Mouse (Mus musculus) telencephalon, adult 2 months (tissue): ENCODE measurements around the gene Suds3.

Experiments used
- DNase-seq: peaks from one replicate; pipeline ENCODE4 v3.0.0-alpha.2; 2011; ENCODE audit warnings: low read depth, low spot score

The Suds3 gene

DNA sequence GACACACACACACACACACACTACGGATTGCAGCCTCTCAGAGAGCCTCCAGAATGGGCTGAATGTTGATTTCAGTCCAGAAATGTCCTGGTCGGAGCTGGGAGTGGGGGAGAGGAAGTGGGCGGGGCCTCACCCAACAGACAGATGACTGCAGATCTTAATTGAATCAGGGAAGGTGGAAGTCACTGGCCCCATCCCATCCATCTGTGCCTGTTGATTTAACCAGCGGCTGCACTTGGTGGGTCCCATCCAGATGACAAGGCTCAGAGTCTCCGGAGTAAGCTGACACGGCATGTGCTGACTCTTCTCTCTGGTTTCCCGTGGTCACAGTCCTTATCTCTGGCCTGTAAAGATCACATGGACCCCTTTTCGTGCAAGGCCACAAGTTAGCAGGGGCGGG, 20.0 kb upstream of the Suds3 start:
- DNase-seq: no peak

DNA sequence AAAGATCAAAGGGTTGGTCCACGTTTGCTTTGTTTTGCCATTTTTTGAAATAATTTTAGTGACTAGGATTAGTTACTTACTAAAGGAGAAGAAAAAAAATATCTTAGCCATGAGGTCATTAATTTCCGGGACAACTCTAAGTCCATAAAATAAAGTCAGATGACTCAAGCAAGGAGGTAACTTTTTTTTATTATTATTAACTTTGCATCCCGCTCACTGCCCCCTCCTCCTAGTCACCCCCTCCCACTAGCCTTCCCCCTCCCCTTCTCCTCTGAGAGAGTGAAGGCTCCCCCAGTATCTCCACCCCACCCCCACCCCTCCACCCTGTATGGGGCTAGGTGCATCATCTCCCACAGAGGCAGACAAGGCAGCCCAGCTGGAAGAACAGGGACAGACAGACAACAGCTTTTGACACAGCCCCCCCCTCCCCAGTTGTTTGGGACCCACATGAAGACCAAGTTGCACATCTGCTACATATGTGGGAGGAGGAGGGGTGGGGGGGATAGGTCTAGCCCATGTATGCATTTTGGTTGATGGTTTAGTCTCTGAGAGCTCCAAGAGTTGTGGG, 19.1 kb upstream of the Suds3 start:
- DNase-seq: no peak

DNA sequence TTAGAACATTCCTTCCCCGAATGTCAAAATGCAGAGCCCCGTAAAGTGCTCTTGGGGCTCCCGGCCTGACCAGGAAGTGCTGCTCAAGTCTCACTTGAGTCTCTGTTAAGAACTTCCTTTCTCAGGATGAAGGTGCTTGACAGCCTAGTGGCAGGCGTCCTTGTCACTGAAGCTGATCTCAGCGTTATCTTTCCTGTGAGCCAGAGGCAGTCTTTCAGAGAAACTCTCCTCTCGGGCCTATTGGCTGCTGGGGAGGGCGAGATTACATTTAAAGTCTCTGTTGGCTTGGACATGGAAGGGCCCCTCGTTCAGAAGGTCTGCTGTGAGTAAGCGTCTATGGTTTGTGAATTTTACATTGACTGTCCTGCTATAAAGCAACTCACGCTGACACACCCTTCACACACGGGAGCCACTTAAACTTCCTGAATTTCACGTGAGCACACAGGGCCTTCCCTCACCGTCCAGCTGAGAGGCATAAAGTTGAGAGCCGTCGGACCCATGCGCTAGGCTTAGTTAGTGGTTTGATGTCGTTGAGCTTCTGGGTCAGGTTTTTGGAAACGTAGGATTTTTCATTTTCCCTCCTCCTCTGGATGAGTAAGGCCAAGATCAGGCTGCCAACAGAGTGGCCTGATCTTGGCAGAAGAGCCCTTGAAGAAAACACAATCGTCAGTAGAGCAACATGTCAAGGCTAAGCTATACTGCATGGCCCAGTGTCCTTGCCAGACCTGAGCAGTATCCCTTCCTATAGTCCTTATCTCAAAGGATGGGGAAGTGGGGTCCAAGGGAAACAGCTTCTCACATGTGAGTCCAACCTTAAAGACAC, 18.4 kb upstream of the Suds3 start:
- DNase-seq: no peak

DNA sequence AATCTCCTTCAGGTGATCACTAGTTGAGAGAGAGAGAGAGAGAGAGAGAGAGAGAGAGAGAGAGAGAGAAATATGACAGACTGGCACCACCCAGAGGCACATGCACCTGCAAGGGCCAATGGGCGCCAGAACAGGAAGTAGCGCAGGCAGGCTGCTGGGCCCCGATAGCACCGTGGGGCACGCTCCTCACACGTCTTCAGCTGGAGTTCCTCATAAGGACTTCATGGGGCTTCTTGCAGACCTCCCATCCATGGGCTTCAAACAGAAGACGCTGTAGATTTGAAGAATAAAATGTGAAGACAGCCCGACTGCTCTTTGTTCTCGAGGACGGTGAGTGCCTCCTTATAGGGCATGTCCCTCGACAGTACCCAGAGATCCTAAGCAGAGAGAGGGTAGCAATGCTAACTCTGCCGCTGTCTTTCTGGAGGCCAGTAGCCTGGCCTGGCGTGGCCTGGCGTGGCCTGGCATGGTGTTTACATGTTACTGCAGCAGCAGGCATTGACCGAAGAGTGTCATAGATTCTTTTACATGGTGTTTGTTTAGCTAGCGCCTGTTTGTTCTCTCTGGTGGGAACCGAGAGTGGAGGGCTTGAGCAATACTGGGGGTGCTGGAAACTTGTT, 17.6 kb upstream of the Suds3 start:
- DNase-seq: no peak

DNA sequence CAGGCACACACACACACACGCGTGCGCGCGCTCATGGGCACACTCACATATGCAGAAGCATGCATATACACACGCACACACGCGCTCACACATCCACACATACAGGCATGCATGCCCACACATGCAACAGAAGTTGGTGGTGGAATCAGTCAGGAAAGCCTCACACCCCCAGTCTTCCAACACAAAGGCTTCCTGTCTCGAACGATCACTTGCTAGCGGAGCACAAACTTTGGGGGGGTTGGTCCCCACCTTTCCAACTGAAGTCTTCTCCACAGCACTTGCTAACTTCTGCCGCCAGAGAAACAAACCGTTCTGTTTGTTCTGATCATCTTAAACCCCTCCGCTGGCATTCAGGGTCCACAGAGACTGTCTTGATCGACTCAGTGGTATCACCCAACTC, 14.8 kb upstream of the Suds3 start:
- DNase-seq: no peak

DNA sequence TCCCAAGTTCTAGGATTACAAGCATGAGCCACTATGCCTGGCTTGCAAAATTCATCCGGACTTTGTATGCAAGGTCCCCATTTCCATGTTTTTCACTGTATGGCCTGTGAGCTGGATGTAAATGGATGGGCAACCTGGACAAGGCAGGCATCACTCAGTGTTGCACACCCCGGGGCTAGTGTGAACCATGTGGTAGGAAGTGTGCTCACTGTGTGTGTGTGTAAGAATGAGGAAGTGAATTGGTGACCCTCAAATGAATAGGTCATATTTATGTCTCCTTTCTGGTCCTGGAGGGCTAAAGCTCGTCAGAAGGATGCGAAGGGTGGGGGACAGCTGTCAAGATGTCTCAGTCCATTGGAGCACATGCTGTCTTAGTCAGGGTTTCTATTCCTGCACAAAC, 11.1 kb upstream of the Suds3 start:
- no peak for DNase-seq

DNA sequence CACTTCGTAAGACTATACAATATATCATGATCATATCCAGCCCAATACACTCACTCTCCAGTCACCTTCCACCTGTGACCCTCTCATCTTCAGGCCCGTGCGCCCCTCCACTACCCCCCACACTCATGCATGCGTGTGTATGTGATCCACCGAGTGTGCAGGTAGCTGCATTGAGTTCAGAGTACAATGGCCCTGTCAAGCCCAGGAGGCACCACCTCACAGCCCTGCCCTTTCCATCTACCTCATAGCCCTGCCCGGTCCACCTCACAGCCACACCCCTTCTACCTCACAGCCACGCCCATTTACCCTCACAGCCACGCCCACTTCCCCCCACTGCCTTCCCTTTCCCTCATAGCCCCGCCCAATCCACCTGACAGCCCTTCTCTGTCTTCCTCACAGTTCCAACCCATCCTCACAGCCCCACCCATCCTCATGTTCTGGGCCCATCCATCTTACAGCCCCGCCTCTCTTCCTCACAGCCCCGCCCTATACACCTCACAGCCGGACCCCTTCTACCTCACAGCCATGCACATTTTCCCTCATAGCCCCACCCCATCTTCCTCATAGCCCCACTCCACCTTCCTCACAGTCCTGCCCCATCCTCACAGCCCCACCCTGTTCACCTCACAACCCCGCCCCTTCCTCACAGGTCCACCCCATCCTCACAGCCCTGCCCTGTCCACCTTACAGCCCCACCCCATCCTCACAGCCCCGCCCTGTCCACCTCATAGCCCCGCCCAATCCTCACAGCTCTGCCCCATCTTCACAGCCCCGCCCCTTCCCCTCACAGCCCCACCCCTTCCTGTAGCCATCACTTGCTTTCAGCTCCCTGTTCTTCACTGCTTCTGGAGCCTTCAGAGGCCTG, 9.8 kb upstream of the Suds3 start:
- no peak for DNase-seq

DNA sequence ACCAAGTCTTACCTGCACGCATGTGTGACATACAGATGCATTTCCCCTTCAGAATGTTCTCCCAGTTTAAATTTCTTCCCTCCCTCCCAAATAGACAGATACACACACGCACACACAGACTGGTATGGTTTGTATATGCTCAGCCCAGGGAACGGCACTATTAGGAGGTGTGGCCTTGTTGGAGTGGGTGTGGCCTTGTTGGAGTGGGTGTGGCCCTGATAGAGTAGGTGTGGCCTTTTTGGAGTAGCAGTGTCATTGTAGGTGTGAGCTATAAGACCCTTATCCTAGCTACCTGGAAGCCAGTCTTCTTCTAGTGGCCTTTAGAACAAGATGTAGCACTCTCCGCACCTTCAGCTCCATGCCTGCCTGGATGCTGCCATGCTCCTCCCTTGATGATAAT, 7.9 kb upstream of the Suds3 start:
- no peak for DNase-seq

DNA sequence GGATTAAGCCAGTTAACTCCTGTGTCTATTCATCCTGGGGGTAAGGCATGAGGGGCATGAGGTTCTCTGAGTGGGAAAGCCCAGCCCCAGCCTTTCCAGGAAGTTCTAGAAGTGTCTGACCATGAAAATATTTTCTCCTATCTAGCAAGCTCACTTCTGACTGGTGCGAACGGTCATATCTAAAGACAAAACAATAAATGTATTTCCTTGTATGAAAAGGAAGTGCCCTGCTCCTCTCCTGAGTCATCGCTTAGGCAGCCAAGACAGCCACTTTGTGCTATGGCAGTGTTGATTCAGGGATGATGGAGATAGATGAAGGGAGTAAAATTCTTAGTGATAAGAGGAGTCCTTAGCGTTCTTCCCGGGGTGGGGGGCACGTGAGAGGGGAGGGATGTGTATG, 7.2 kb upstream of the Suds3 start:
- DNase-seq: no peak

DNA sequence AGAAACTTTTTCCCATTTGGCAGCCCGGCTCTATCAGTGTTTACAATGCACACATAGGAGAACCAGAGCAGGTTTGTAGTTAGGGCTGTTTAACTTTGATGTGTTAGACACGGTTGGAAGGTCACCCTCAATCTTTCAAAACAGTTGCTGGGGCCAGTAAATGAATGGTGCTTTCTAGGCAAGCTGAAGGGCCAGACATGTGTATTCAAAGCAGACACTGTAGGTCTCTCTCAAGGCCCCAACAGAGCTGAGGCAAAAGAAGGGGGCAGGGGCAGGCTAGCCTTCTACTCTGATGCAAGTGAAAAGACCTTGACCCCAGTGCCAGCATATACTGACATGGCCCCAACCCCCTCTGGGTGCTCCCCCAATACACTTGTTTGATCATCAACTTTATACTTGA, 5.7 kb upstream of the Suds3 start:
- no peak for DNase-seq

DNA sequence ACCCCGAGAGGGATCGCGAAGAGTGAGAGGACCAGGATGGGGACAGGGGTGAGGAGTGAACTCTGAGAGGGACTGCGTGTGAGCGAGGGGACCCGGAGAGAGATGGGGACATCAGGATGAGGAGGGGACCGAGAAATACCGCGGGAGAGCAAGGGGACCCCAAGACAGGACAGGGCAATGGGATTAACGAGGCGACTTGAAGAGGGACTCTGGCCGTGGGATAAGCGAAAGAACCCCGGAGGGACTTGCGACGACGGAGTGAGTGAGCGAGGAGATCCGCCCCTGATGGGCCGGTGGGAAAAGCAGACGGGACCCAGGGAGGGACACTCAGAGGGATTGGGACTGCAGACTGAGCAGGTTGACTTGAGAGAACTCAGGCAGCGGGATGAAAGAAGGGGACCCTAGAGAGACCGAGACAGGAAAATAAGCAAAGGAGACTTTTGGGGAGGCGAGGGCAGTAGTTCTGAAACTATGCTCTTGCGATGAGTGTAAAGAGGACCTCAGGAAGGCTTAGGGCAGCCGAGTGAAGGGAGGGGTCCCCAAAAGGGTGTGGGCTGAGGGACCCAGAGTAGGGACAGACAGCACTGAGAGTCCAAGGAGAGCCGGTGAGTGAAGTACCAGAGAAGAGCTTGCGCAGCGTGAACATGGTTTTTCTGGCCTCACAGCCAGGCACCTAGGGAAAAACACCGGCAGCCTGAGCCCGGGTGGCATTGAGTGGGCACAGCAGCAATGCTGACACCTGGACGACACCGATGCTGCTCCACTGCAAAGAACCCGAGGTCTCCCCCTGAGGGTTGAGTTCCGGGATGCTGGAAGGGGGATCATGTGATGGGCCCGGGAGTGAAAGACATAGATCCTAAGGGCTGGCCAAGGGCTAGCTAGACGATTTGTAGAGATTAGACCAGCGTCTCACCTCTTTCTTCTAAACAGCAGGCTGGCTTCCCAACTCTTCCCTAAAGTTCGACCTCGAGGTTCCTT, 4.9 kb upstream of the Suds3 start:
- DNase-seq: no peak

DNA sequence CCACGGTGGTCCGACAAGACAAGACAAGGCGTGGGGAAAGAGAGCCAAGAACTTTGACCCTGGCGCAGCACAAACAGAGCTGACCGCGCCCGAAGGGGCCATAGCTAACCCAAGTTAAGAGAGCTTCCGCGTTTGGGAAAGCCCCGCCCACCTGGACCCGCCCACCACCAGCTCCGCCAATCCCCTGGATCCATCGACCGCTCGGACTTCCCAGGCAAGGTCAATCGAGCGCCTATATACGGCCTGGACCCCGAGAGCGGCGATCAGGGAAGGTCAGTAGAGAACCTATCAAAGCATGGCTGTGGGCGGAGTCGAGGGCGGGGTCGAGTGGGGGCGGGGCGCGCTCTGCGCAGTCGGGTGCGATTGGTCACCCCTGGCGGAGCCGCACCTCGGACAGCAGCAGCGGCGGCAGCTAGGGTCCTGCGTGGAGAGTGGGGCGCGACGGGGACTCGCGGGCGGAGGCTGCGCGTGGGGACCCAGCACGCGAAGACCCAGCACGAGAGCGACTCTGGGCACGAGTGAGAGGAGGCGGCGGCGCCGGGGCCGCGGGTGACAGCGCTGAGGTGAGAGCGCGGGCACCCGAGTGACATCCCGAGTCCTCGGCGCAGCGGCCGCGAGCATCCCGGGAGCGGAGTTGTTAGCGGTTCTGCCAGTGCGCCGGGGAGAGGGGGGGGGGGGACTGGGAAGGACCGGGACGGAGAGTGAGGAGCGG, 4.0 kb upstream of the Suds3 start, which contains the start of gene Taok3:
Gene Taok3 (plus strand): TSS at position 353 of the 712 bp plus-strand sequence.
- peak; percentile 98 for DNase-seq

DNA sequence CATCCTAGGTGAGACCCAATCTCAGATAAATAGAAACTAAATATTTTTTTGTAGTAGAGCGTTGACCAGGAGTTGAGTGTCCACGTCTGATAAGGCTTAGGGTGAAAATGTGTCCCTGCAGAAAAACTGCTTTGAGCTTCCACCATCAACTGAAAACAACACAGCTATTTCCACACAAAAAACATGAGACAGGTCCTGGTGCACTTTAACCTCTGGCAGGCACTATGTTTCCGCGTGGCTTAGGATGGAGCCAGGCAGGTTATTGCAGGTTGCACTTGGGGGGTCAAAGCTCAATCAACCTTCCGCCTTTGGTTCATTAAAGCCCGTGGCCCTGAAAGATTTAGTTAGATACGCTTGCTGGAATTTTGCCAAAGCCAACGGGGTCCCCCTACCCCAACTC, 2.9 kb upstream of the Suds3 start:
- no peak for DNase-seq

DNA sequence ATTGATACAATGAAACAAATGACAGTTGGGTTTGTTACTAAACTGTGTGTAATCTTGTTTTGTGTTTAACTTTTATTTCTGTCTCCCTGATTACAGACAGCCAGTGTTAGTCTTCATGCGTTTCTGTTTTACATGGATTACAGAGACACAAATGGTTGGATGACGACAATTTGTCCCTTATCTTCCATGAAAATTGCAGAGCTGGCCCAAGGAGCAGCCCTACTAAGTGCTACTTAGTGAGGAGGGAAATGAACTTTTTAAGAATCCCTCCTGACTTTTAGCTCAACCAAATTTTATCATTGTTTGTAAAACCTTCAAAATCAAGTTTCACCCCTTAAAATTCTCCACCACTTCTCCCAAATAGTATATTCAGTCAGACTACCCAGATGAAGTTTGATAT, 2.3 kb upstream of the Suds3 start:
- DNase-seq: no peak

DNA sequence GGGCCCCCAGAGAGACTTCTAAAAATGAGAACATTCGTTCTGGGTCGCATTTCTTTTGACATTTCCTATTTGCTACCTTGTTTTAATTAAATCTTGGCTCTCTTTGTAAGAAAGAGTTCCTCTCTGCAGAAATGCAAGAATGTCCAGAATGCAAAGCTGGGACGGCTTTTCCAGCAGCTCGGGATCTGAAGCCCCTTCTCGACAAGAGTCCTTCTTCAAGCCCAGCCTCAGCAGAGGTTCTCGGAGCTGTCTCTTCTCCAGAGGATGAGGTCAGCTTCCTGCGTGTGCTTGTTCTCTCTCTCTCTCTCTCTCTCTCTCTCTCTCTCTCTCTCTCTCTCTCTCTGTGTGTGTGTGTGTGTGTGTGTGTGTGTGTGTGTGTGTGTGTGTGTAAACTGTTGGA, 1.8 kb upstream of the Suds3 start:
- no peak for DNase-seq

DNA sequence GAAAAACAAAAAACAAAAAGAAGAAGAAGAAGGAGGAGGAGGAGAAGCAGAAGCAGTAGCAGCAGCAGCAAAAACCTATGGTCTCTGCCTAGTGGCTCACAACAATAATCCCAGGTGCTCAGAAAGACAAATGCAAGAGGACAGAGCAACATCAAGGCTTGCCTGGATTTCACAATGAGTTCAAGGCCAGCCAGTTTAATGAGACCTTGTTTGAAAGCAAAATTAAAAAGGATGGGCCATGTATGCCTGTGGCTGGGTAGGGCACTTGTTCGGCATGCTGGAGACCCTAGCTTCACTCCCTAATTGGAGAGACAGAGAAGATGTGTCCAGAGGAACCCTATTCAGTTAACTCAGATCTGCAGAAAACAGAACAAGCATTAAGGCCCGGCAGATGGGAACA, 1.3 kb upstream of the Suds3 start:
- no peak for DNase-seq

DNA sequence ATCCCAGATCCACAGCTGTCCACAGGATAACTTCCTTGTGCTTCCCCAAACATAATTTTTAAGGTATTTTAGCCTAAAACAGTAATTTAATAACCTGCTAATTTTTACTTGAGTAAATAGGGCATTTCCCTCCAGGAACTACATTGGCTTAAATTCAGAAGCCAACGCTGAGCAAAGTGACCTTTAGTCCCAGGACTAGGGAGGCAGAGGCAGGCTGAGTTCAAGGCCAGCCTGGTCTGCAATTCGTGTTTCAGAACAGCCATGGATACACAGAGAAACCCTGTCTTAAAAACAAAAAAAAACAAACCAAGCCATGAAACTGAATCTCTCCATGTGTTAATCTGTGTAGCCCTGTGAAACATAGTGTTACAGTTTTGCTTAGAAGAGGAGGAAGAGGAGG, 747 bp upstream of the Suds3 start:
- no peak for DNase-seq

DNA sequence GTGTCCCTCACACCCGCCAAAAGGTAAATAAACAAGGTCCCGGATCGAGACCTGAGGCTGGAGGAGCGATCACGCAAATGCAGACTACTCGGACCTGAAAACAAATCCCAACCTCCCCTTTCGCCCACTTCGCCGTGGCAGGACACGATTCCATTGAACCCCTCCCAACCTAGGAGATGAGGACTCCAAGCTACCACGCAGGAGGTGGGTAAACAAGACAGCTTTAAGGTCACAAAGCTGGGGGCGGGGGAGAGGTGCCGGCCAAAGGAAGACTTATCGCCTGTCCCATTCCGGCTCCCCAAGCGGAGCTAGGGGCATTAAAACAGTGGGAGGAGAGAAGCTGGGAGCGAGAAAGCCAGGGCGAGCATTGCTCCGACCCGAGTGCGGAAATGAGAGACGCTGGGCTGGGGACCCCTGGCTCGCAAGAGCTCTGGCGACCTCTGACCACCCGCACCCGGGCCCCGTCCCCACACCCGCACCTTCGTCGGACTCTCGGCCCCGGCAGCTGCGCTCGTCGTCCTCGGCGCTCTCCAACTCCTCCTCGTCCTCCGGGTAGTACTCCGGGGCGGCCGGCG, 633 bp downstream of the Suds3 start:
- DNase-seq: no peak

DNA sequence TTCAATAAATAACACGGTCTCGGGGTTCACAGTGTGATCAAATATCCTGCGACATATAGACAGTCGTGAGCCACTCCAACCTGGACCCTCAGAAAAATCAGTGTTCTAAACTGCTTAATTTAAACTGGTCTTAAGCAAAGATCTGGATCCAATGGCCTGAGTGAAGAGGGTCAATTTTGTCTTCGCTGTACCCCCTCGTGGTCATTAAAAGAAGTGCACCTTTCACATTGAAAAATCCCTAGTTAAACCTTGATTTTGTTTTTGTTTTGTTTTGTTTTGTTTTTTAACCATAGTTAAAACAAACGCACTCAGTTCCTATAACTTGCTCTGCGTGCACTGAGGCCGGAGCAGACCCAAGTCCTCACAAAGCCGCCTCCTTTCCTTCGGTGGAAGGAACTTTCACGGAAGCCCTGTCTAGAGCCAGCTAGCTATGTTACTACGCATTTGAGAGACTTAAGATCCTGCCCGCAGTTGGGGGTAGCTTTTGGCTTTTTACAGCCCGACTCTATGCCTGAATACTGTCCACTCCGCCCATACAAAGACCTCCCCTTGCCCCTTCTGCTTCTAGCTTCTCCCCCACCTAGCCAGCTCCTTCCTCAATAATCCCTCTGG, 1.2 kb downstream of the Suds3 start:
- DNase-seq: no peak

DNA sequence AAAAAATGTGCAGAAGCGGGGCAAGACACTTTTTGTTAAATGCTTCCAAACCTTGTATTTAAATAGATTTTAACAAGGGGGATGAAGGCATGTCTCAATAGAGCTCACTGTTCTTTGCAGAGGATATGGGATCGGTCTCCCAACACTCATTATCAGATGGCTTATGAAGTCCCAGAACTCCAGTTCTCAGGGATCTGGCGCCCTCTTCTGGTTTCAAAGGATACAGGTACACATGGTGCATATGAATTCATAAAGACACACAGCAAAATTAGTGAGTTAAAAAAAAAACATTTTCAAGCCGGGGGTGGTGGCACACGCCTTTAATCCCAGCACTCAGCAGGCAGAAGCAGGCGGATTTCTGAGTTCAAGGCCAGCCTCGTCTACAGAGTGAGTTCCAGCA, 2.6 kb downstream of the Suds3 start:
- no peak for DNase-seq
